Mouse (Mus musculus): ENCODE data around the gene Sh3tc1.

- no peak for TF ChIP-seq TAL1 (IDR thresholded peaks at IDR 0.05; ENCODE audit: low read length)
- no peak for TF ChIP-seq GATA1 (IDR thresholded peaks at IDR 0.05; ENCODE audit: low read length)
These were observed 9.6 kb upstream of the Sh3tc1 start for GRCm38 (mm10) chr5:35749416-35749815.
